Mouse (Mus musculus) heart, adult 2 months (tissue): ENCODE measurements around the gene 4632433K11Rik. TPM values are rescaled to one million over a fixed set of nuclear protein-coding genes. Genes with fewer than 3 reads are reported as not detected.

Source experiments
- DNase-seq, 2 experiments: peaks; one replicate each; pipeline ENCODE4 v3.0.0; 2021
- H3K27ac ChIP-seq: fragments of 200-600 bp; 2 replicates; pipeline ENCODE4 v1.8.1; 2022
- H3K27me3 ChIP-seq: fragments of 200-500 bp; 2 replicates; pipeline ENCODE4 v1.6.1; 2012; ENCODE audit warnings: mild to moderate bottlenecking, low read length, inconsistent platforms, mixed read lengths; ENCODE audit not compliant: control insufficient read depth, insufficient read depth
- H3K36me3 ChIP-seq: fragments of 200-500 bp; 2 replicates; pipeline ENCODE4 v1.6.1; 2012; ENCODE audit warnings: low read length, inconsistent platforms; ENCODE audit not compliant: control insufficient read depth, insufficient read depth
- H3K4me1 ChIP-seq: fragments of 200-500 bp; 2 replicates; pipeline ENCODE4 v1.6.1; 2011; ENCODE audit warnings: low read length; ENCODE audit not compliant: control insufficient read depth, insufficient read depth
- H3K4me3 ChIP-seq: fragments of 200-600 bp; 2 replicates; pipeline ENCODE4 v1.8.1; 2022
- H3K79me2 ChIP-seq: fragments of 200-500 bp; replicated peaks from 2 replicates; pipeline ENCODE4 v1.6.1; 2012; ENCODE audit warnings: mild to moderate bottlenecking, inconsistent platforms, low read length, moderate library complexity, mixed read lengths; ENCODE audit not compliant: control insufficient read depth, insufficient read depth
- H3K9ac ChIP-seq: fragments of 200-500 bp; 2 replicates; pipeline ENCODE4 v1.6.1; 2012; ENCODE audit warnings: low read depth, mild to moderate bottlenecking, control low read depth, inconsistent platforms, low read length, mixed read lengths
- CTCF ChIP-seq: fragments of 200-600 bp; IDR thresholded peaks from 2 replicates; pipeline ENCODE4 v1.8.1; 2022; ENCODE audit warnings: antibody characterized with exemption, mild to moderate bottlenecking, moderate library complexity
- EP300 ChIP-seq: fragments of 200-500 bp; IDR thresholded peaks from 2 replicates; pipeline ENCODE4 v1.6.1; 2011; ENCODE audit warnings: low read depth, low read length, control low read depth; ENCODE audit not compliant: insufficient read depth
- POLR2A ChIP-seq: fragments of 200-500 bp; IDR thresholded peaks from 2 replicates; pipeline ENCODE4 v1.6.1; 2011; ENCODE audit warnings: mild to moderate bottlenecking, low read depth, low read length, control low read depth; ENCODE audit not compliant: insufficient read depth
- WGBS: fragments of 180-500 bp; shearing (Covaris S2); methylation state at CpG from one replicate; pipeline ENCODE4 v1.1.7; 2018; 5-methylcytosine and 5-hydroxymethylcytosine counted together
- intact Hi-C: fragments of 180-260 bp; cut with DNase I; formaldehyde crosslinking; loops from one replicate; pipeline ENCODE4 v1.15.1; 2025
- polyA plus RNA-seq: library from polyadenylated mRNA; depleted of rRNA; stranded (reverse); fragments of >200 nt; gene quantifications from 2 replicates; pipeline ENCODE4 v1.2.3, GENCODE M21; 2012
- total RNA-seq, 2 experiments: library from RNA; stranded (reverse); gene quantifications; 2 replicates each; pipeline ENCODE4 v1.2.3; 2021

Gene 4632433K11Rik
- total and polyA plus RNA-seq, 3 experiments, result not detected

- 15% methylated on average over 2 of the region's 2 CpGs for WGBS
- H3K4me3 ChIP-seq, result no peak overlapping the region
- H3K27ac ChIP-seq, result no peak overlapping the region
- intact Hi-C loops, result loop anchor here (1.0 kb wide), 2 partner anchors 47 to 104 kb away; no protein-coding TSS in a partner anchor
- no peaks in the 10 kb centered on the region for H3K27me3 ChIP-seq
- H3K79me2 ChIP-seq, result no peaks in the 10 kb centered on the region
- TF ChIP-seq CTCF (peak; percentile 76), POLR2A (no peak)
- DNase-seq, result peak in 1 of 2 experiments; percentile 24
- no peak overlapping the region for H3K9ac ChIP-seq
- no peaks in the 10 kb centered on the region for H3K4me1 ChIP-seq
- no peaks in the 10 kb centered on the region for H3K36me3 ChIP-seq
Observed at GRCm38 (mm10) chr7:5047313-5047712, 13.4 kb downstream of the 4632433K11Rik start.

- peak; percentile 86 to 88 for DNase-seq
- H3K4me1 ChIP-seq, result peaks cover 2% of the 10 kb centered on the region; the same call in 1 of the 2 replicates
- H3K27me3 ChIP-seq, result peaks cover 15% of the 10 kb centered on the region
- H3K27ac ChIP-seq, result peak within 1 kb of the TSS; percentile 74
- H3K36me3 ChIP-seq, result no peaks in the 10 kb centered on the region
- H3K4me3 ChIP-seq, result peak within 1 kb of the TSS; percentile 92
- intact Hi-C loops, result loop anchor here (2.0 to 5.0 kb wide), 3 partner anchors 15 to 184 kb away; partner anchors contain the start of gene Zfp579
- no peak; the same call in 1 of the 2 replicates for TF ChIP-seq POLR2A
- no peak for TF ChIP-seq EP300
- no peak for TF ChIP-seq CTCF
- H3K9ac ChIP-seq, result peak within 1 kb of the TSS; percentile 90
- no peaks in the 10 kb centered on the region for H3K79me2 ChIP-seq
- WGBS, result under 1% methylated on average over 65 of the region's 65 CpGs
Observed at GRCm38 (mm10) chr7:5051193-5052192, 17.6 kb downstream of the 4632433K11Rik start, which contains the start of gene Zfp580. Gene Zfp580, plus strand, starts transcription at chr7:5051538.

- no peak for DNase-seq
- Histone ChIP-seq H3K36me3 (no peaks in the 10 kb centered on the region), H3K9ac (no peak overlapping the region), H3K79me2 (no peaks in the 10 kb centered on the region), H3K4me3 (peak overlapping the region; percentile 92), H3K27me3 (peaks cover 20% of the 10 kb centered on the region), H3K27ac (no peak overlapping the region), H3K4me1 (peaks cover 2% of the 10 kb centered on the region; the same call in 1 of the 2 replicates)
- intact Hi-C loops, result loop anchor here (5.0 kb wide), 1 partner anchor 185 kb away; no protein-coding TSS in a partner anchor
- WGBS, result 19% methylated on average over 12 of the region's 12 CpGs
- TF ChIP-seq CTCF, result no peak
- TF ChIP-seq POLR2A, result no peak
- TF ChIP-seq EP300, result no peak
Observed at GRCm38 (mm10) chr7:5052438-5052837, 18.5 kb downstream of the 4632433K11Rik start.

DNA sequence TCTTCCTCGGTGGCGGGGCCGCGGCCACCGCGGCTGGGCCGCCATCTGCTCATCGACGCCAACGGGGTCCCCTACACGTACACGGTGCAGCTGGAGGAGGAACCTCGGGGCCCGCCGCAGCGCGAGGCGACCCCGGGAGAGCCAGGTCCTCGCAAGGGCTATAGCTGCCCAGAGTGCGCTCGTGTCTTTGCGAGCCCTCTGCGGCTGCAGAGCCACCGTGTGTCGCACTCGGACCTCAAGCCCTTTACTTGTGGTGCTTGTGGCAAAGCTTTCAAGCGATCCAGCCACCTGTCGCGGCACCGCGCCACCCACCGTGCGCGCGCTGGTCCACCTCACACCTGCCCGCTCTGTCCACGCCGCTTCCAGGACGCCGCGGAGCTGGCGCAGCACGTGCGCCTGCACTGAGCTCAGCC, 19.0 kb downstream of the 4632433K11Rik start:
- no peaks in the 10 kb centered on the region for H3K36me3 ChIP-seq
- H3K4me3 ChIP-seq, result peak overlapping the region; percentile 16; the same call in 1 of the 2 replicates
- DNase-seq, result peak in 1 of 2 experiments; percentile 33
- intact Hi-C loops, result loop anchor here (5.0 kb wide), 1 partner anchor 186 kb away; no protein-coding TSS in a partner anchor
- peaks cover 20% of the 10 kb centered on the region for H3K27me3 ChIP-seq
- WGBS, result 25% methylated on average over 45 of the region's 45 CpGs
- peaks cover 2% of the 10 kb centered on the region; the same call in 1 of the 2 replicates for H3K4me1 ChIP-seq
- peak overlapping the region; percentile 8 for H3K9ac ChIP-seq
- TF ChIP-seq EP300, result no peak
- no peaks in the 10 kb centered on the region for H3K79me2 ChIP-seq
- no peak overlapping the region for H3K27ac ChIP-seq

GRCm38 (mm10) chr7:5053456-5054179, 19.7 kb downstream of the 4632433K11Rik start:
- Histone ChIP-seq H3K27ac (no peak overlapping the region), H3K36me3 (no peaks in the 10 kb centered on the region), H3K9ac (no peak overlapping the region), H3K4me1 (peaks cover 2% of the 10 kb centered on the region; the same call in 1 of the 2 replicates), H3K27me3 (peaks cover 20% of the 10 kb centered on the region), H3K4me3 (no peak overlapping the region), H3K79me2 (no peaks in the 10 kb centered on the region)
- no peak for DNase-seq
- TF ChIP-seq CTCF, result no peak
- no peak for TF ChIP-seq POLR2A
- no peak for TF ChIP-seq EP300
- 24% methylated on average over 32 of the region's 32 CpGs for WGBS
- intact Hi-C loops, result loop anchor here (5.0 kb wide), 1 partner anchor 186 kb away; no protein-coding TSS in a partner anchor
